Mouse (Mus musculus): Measurements from ENCODE around the gene Unc50. TPM values are rescaled to one million over a fixed set of nuclear protein-coding genes. Genes with fewer than 3 reads are reported as not detected.

The Unc50 gene
- 46.9 and 67.5 TPM in 2 replicates for polyA plus RNA-seq (2012; rRNA removed)

GRCm38 (mm10) chr1:37429366-37430296 is at the start of gene Unc50, which contains the start of gene Coa5:
Unc50 (plus strand) TSS chr1:37430139.
Coa5 (minus strand) TSS chr1:37430103.
- peaks cover 2% of the 10 kb centered on the region; the same call in 1 of the 2 replicates for H3K4me1 ChIP-seq (ENCODE audit: control insufficient read depth, insufficient read depth, low read length)
- no peaks in the 10 kb centered on the region; the same call in 1 of the 2 replicates for H3K36me3 ChIP-seq (ENCODE audit: control insufficient read depth, insufficient read depth, low read length)
- peak within 1 kb of the TSS; percentile 79 for H3K27ac ChIP-seq (ENCODE audit: control insufficient read depth, insufficient read depth, low read depth, low read length)
- TF ChIP-seq CTCF (IDR thresholded peaks at IDR 0.05; ENCODE audit: control insufficient read depth, insufficient read depth, insufficient replicate concordance, low read depth, low read length) (no peak), POLR2A (IDR thresholded peaks at IDR 0.05; ENCODE audit: control insufficient read depth, low read depth, low read length) (peak; percentile 93)
- peak within 1 kb of the TSS; percentile 95 for H3K4me3 ChIP-seq (ENCODE audit: control insufficient read depth, low read depth, low read length)
- H3K27me3 ChIP-seq (ENCODE audit: control insufficient read depth, insufficient read depth, low read length), result no peaks in the 10 kb centered on the region

- H3K4me1 ChIP-seq (ENCODE audit: control insufficient read depth, insufficient read depth, low read length), result no peaks in the 10 kb centered on the region
- TF ChIP-seq POLR2A (IDR thresholded peaks at IDR 0.05; ENCODE audit: control insufficient read depth, low read depth, low read length), result no peak
- TF ChIP-seq CTCF (IDR thresholded peaks at IDR 0.05; ENCODE audit: control insufficient read depth, insufficient read depth, insufficient replicate concordance, low read depth, low read length), result no peak
- H3K27ac ChIP-seq (ENCODE audit: control insufficient read depth, insufficient read depth, low read depth, low read length), result no peak overlapping the region
- H3K36me3 ChIP-seq (ENCODE audit: control insufficient read depth, insufficient read depth, low read length), result no peaks in the 10 kb centered on the region
- H3K27me3 ChIP-seq (ENCODE audit: control insufficient read depth, insufficient read depth, low read length), result no peaks in the 10 kb centered on the region
- H3K4me3 ChIP-seq (ENCODE audit: control insufficient read depth, low read depth, low read length), result no peak overlapping the region
Observed at GRCm38 (mm10) chr1:37380913-37381312, 49.0 kb upstream of the Unc50 start.

- H3K4me3 ChIP-seq (ENCODE audit: control insufficient read depth, low read depth, low read length), result no peak overlapping the region
- H3K27me3 ChIP-seq (ENCODE audit: control insufficient read depth, insufficient read depth, low read length), result no peaks in the 10 kb centered on the region
- TF ChIP-seq CTCF (IDR thresholded peaks at IDR 0.05; ENCODE audit: control insufficient read depth, insufficient read depth, insufficient replicate concordance, low read depth, low read length), result no peak
- TF ChIP-seq POLR2A (IDR thresholded peaks at IDR 0.05; ENCODE audit: control insufficient read depth, low read depth, low read length), result no peak
- no peak overlapping the region for H3K27ac ChIP-seq (ENCODE audit: control insufficient read depth, insufficient read depth, low read depth, low read length)
- H3K4me1 ChIP-seq (ENCODE audit: control insufficient read depth, insufficient read depth, low read length), result no peaks in the 10 kb centered on the region
- no peaks in the 10 kb centered on the region for H3K36me3 ChIP-seq (ENCODE audit: control insufficient read depth, insufficient read depth, low read length)
Observed at GRCm38 (mm10) chr1:37384304-37384703, 45.6 kb upstream of the Unc50 start.

- Histone ChIP-seq H3K27me3 (ENCODE audit: control insufficient read depth, insufficient read depth, low read length) (no peaks in the 10 kb centered on the region), H3K4me1 (ENCODE audit: control insufficient read depth, insufficient read depth, low read length) (no peaks in the 10 kb centered on the region), H3K36me3 (ENCODE audit: control insufficient read depth, insufficient read depth, low read length) (no peaks in the 10 kb centered on the region), H3K4me3 (ENCODE audit: control insufficient read depth, low read depth, low read length) (no peak overlapping the region), H3K27ac (ENCODE audit: control insufficient read depth, insufficient read depth, low read depth, low read length) (no peak overlapping the region)
- TF ChIP-seq CTCF (IDR thresholded peaks at IDR 0.05; ENCODE audit: control insufficient read depth, insufficient read depth, insufficient replicate concordance, low read depth, low read length) (no peak), POLR2A (IDR thresholded peaks at IDR 0.05; ENCODE audit: control insufficient read depth, low read depth, low read length) (no peak)
Observed at GRCm38 (mm10) chr1:37386448-37386971, 43.4 kb upstream of the Unc50 start.

- TF ChIP-seq CTCF (IDR thresholded peaks at IDR 0.05; ENCODE audit: control insufficient read depth, insufficient read depth, insufficient replicate concordance, low read depth, low read length) (no peak), POLR2A (IDR thresholded peaks at IDR 0.05; ENCODE audit: control insufficient read depth, low read depth, low read length) (no peak)
- H3K4me3 ChIP-seq (ENCODE audit: control insufficient read depth, low read depth, low read length), result no peak overlapping the region
- H3K36me3 ChIP-seq (ENCODE audit: control insufficient read depth, insufficient read depth, low read length), result no peaks in the 10 kb centered on the region
- H3K27me3 ChIP-seq (ENCODE audit: control insufficient read depth, insufficient read depth, low read length), result no peaks in the 10 kb centered on the region
- H3K4me1 ChIP-seq (ENCODE audit: control insufficient read depth, insufficient read depth, low read length), result no peaks in the 10 kb centered on the region
- H3K27ac ChIP-seq (ENCODE audit: control insufficient read depth, insufficient read depth, low read depth, low read length), result no peak overlapping the region
Observed at GRCm38 (mm10) chr1:37393174-37393573, 36.8 kb upstream of the Unc50 start.

- no peak overlapping the region for H3K27ac ChIP-seq (ENCODE audit: control insufficient read depth, insufficient read depth, low read depth, low read length)
- no peaks in the 10 kb centered on the region for H3K36me3 ChIP-seq (ENCODE audit: control insufficient read depth, insufficient read depth, low read length)
- H3K4me1 ChIP-seq (ENCODE audit: control insufficient read depth, insufficient read depth, low read length), result no peaks in the 10 kb centered on the region; the same call in 1 of the 2 replicates
- TF ChIP-seq POLR2A (IDR thresholded peaks at IDR 0.05; ENCODE audit: control insufficient read depth, low read depth, low read length) (no peak), CTCF (IDR thresholded peaks at IDR 0.05; ENCODE audit: control insufficient read depth, insufficient read depth, insufficient replicate concordance, low read depth, low read length) (no peak)
- H3K4me3 ChIP-seq (ENCODE audit: control insufficient read depth, low read depth, low read length), result no peak overlapping the region
- H3K27me3 ChIP-seq (ENCODE audit: control insufficient read depth, insufficient read depth, low read length), result no peaks in the 10 kb centered on the region
Observed at GRCm38 (mm10) chr1:37396481-37396880, 33.5 kb upstream of the Unc50 start.

GRCm38 (mm10) chr1:37398961-37399360 is 31.0 kb upstream of the Unc50 start:
- TF ChIP-seq POLR2A (IDR thresholded peaks at IDR 0.05; ENCODE audit: control insufficient read depth, low read depth, low read length), result no peak
- no peak for TF ChIP-seq CTCF (IDR thresholded peaks at IDR 0.05; ENCODE audit: control insufficient read depth, insufficient read depth, insufficient replicate concordance, low read depth, low read length)
- H3K4me1 ChIP-seq (ENCODE audit: control insufficient read depth, insufficient read depth, low read length), result no peaks in the 10 kb centered on the region; the same call in 1 of the 2 replicates
- no peaks in the 10 kb centered on the region for H3K27me3 ChIP-seq (ENCODE audit: control insufficient read depth, insufficient read depth, low read length)
- no peaks in the 10 kb centered on the region for H3K36me3 ChIP-seq (ENCODE audit: control insufficient read depth, insufficient read depth, low read length)
- no peak overlapping the region for H3K4me3 ChIP-seq (ENCODE audit: control insufficient read depth, low read depth, low read length)
- H3K27ac ChIP-seq (ENCODE audit: control insufficient read depth, insufficient read depth, low read depth, low read length), result no peak overlapping the region; the same call in 1 of the 2 replicates
